Mouse (Mus musculus): ENCODE data around the gene Cd300ld5.
A peak's percentile ranks its signal among the peaks of the same experiment; 100 is the strongest.
"Not testable (repeated sequence)": the region's sequence is repeated elsewhere in the genome, so short reads cannot be mapped to it uniquely, and the experiment has no call there.

Gene Cd300ld5

DNA sequence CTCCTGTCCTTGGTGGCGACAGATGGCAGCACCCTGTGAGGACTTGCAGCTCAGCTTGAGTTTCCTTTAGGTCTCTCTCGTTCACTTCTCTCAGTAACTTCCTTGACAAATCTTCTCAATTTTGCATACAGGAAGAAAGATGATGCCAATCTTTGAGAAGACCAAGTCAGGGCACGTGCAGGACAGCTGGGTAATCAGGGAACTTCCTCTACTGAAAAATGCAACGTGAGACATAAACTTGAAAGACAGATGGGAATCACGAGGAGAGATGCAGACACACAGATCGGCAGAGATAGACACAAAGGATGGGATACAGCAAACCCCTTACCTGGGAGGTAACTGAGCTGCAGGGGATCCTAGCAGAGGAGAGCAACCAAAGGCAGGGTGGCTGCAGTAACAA is at the start of gene Cd300ld5:
Cd300ld5 (minus strand) TSS at position 101 of the 400 bp plus-strand sequence.
- DNase-seq, result not testable (repeated sequence)

DNA sequence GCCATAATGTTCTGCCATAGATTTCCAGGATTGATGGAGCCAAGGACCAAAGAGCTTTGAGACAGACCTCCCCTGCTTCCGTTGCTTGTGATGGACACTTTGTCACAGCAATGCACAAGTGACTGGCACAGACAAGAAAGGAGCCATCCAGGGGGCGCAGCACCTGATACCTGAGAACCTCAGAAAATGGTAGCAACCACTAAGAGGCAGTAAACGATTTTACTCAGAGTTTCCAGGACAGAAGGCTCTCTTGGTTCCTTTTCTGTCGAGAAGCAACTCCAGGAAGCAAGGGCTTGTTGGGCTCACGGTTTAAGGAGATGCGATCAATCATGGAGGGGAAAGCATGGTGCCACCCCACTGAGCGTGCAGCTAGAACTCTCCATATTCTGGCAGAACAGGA is 48.6 kb upstream of the Cd300ld5 start:
- DNase-seq, result no peak

DNA sequence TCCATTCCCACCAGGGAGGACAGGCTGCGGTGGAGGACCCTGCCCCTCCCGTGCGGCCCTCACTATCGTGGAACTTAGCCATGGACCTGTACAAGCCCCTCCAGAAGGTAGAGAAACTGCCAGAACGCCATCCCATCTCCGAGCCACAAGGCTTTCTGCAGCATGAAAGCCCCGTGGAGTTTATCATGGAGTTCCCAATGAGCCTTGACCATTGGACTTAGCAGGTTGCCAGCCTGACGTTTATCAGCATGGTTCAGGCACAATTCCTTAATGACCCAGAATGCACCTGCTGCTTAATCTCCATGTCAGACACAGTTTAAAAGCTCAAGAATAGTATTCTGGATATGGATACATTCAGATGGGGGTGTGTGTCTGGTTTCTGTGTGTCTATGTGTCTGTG is 47.5 kb upstream of the Cd300ld5 start:
- no peak for DNase-seq

DNA sequence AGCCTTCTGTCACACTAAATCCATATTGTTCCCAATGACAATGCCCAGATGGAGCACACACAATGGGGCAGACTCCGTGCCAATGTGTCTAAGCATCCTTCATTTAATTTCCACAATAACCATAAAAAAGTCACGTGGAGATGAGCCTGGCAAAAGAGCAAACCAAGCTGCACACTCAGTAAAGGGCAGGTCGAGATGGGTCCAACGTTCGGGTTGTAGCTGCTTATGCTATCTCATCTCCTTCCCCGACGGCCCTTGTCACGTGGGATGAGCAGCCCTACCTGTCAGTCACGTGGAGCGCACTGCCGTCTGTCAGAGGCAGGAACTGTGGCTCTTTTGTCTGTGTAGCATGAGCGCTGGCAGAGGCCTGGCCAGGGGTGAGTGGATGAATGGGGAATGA is 47.0 kb upstream of the Cd300ld5 start:
- no peak for DNase-seq

DNA sequence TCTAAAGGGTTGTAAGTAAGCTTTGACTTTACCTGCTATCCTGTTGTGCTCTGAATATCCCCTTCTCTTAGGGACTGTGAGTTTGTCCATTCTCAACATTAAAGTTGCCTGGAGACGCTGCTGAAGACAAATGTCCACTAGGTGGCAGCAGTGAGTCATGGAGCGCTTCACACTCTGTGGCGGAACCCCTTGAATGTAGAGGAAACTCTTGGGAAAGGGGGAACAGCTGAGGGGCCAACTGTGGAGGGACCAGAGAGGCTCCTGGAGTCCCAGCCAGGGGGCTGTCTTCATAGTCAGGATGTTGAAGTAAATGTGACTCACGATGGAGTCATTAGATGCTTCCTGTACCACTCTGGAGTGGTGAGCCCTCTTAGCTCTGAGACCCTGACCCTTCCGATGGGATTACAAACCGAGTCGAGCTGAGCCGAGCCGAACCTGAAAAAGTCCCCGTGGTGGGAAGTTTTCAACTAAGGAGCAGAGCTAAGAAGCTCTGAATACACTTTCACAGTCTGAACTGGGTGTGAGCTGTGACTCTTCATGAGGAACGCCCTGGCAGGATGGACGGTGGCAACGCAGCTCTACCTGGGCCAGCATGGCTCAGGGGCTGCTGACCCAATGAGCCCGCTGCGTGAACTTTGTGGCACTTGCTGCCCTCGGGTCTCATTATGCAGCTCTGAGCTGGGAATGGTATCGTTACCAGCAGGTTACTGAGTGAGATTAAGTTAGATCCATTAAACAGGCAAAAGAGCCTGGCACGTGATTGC is 46.0 kb upstream of the Cd300ld5 start:
- DNase-seq, result peak; percentile 83

DNA sequence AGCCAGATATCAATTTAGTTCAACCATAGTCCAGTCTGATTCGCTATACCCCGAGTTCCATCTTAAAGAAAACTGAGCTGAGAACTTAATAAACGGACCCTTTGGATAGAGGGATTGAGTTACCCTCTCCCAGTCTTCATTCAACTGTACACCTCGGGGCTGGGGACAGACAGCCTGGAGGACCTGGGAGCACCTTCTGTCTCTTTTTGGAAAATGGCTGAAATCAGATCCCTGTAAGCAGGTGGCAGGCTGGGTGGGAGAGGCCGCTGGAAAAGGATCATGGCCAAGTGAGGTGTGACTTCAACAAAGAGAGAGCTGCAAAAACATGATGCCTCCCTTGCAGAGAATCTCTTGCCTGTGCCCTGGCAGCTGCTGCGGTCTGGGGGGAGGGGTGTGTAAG is 44.6 kb upstream of the Cd300ld5 start:
- no peak for DNase-seq

DNA sequence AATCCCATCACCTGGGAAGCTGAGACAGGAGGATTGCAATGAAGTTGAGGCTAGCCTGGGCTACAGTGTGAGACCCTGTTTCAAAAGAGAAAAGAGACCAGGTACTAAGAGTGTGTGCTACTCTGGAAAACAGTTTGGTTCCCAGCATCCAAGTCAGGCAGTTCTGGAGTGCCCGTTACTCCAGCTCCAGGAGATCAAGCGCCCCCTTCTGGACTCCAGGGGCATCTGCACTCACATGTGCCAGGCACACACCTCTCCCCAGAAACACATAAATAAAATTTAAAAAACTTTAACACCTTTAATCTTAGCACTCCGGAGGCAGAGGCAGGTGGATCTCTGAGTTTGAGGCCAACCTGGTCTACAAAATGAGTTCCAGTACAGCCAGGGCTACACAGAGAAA is 43.8 kb upstream of the Cd300ld5 start:
- no peak for DNase-seq

DNA sequence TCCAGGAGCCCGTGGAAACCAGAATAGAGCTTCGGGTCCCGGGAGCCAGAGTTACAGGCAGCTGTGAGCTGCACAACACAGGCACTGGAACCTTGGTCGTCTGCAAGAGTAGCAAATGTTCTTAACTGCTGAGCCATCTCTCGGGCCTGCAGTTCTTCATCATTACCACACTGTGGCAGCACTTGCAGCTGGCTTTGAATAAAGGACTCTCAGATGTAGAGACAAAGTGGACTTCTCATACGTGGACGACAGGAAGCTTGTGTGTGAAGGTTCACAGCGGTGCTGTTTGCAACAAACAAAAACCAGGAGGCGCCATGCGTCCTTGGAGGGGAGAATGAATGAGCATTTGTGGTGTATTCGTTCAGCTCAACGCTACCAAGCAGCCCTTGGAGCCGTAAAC is 43.3 kb upstream of the Cd300ld5 start:
- peak; percentile 55 for DNase-seq

DNA sequence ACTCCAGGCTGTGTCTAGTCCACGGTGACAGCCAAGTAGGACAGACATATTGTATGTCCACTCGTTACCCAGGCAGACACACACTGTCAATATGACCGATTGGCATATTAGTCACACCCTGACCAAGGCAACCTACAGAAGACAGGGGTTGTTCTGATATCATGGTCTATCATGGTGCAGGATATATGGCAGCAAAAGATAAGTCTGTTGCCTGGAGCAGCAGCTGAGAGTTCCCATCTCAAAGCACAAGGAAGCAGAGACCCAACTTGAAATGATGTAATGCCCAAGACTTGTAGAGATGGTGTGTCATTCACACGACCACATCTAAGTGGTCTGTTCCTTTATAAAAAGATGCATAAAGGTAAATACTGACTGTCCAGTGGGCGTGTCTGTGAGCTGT is 41.1 kb upstream of the Cd300ld5 start:
- no peak for DNase-seq

DNA sequence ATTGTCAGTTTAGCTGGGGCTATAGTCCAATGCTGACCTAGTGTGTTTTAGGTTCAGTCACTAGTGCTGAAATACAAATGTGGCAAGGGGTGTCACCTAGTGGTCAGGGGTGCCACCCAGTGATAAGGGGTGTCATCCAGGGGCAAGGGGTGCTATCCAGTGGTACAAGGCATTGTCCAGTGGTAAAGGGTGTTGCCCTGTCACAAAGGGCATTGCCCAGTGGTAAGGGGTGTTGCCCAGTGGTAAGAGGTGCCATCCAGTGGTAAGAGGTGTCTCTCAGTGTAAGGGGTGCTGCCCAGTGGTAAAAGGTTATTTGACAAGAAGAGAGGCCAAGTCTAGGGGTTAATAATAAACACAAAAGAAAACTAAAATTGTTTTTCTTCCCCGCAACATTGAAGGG is 39.9 kb upstream of the Cd300ld5 start:
- no peak for DNase-seq

DNA sequence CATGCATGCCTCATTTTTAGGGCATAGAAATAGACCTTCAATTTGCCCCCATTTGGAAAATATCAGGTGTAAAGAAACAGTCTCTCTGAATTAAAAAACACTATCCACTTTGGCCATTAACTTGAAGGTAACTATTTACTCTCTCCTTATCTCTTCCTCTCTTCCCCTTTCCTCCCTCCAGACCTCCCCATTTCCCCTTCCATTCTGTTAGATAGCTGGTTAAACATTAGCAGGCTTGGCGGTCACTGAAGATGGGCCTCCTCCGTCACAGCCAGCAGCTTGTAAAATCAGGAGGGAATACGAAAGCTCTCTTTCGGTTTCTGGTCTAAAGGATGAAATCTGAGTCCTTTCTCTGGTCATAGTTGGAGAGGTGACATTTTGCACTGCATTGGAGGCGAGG is 38.3 kb upstream of the Cd300ld5 start:
- DNase-seq, result no peak

DNA sequence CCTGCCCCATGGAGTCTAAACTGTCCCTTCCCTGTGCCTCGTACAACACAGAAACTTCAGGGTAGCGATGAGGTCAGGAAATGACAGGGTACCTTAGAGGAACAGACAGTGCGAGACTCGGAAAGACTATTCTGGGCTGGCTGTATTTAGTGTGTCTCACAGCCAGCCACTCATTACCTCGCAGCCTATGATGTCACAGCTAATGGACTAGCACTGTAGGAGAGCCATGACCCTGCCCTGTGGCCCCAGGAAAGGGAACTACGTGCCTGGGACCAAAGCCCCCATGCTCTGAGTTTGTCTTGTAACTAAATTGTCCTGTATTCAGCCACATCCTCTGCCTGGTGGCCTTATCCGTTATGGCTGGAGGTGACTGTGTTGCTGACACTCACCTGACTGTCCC is 37.8 kb upstream of the Cd300ld5 start:
- no peak for DNase-seq

DNA sequence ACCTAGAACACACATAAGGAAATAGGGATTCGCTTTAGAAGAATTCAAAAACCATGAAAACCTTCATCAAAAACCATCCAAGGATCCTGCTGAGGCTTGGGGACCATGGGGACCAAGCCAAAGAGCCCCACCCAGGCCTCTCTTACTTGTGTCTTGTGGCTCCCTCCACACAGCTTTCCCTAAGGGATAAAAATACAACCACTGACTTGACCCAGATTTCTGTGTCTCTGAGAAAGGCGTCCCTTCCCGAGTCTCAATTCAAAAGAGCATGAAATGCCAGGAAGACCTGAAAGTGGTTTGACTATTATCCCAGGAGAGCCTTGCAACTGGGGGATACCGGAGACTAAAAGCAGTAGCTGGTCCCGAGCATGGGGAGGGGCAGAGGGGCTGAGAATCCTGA is 35.4 kb upstream of the Cd300ld5 start:
- DNase-seq, result no peak

DNA sequence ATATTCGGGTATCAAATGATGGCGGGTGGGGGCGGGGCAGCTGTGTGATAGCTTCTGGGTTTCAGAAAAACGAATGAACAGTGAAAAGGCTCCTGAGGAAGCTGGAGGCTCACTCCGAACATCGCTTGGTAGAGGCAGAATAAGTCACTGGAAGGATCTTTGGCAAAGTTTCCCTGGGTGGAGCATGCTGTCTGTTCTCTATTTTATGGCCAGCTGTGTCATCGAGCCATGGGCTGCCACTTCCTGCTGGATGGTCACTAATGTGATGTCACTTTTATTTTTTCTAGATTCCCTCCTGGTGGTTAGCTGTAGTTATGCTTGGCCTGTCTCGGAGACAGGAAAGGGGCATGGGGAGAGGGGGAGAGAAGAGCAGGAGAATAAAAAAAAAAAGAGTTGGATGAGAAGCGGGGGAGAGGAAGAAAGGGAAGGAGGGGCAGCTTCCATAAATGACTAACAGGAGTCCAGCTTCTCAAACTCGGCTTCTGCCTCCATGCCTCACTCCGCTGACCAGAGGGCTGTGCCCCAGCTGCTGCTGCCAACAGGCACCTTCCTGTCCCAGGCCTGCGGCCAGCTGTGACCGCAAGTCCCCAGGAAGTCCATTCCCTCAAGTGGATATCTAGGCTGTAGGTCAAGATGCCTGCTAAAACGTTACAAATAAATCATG is 34.2 kb upstream of the Cd300ld5 start:
- DNase-seq, result no peak

DNA sequence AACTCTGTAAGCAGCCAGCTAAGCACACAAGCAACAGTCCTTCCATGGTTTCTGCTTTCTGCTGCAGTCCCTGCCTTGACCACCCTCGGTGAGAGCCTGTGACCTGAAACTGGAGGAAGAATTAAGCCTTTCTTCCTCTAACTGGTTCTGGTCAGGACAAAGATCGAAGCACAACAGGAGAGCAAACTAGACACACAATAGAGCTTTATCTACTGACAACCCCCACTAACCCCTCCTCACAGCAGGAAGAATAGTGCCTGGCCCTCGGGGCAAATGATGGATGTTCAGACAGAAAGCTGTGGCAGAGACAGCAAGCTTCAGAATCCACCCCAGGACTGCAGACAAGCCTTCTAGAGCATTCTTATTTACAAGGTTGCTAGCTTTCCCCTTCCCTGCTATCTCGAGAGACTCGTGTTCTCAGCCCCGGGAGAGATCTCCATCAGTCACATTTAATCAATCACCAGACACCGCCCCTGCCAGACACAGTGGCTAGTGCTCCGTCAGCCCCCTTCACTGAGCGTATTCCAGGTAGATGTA is 33.5 kb upstream of the Cd300ld5 start:
- DNase-seq, result no peak

DNA sequence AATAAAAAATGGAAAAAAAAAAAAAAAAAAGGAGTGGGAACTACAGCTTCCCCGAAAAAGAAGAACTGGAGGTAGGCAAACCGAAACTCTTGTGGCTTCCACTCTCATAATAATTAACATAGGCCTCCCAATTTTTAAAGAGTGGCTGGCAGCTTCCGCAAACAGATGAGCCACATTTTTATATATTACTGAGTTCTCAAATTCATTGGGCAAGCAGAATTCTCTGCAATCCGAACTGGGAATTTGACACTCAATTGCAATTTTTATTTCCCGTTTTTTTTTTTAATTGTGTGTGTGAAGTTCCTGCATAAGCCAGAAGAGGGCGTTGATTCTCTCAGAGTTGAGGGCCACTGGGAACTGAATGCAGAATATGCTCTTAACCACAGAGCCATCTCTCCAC is 29.2 kb upstream of the Cd300ld5 start:
- no peak for DNase-seq

DNA sequence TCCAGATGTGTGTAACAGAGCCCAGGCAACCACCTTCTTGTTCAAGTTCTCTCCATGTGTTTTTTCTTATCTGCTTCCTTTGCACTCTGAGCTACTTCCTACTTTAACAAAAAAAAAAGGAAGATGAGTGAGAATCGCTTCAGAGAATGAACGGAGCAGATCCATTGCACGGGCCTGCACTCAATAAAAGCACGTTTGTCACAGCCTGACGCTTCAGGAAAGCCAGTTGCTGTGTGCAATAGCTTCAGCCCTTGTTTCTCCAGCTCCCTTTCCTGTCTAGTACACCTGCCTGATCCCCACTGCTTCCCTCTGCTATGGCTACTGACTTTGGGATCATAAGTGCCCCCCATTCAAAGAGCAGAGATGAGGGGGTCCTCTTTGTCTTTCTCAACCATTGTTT is 24.5 kb upstream of the Cd300ld5 start, which contains the start of gene Cd300e:
Cd300e (minus strand) TSS at position 101 of the 400 bp plus-strand sequence.
- no peak for DNase-seq

DNA sequence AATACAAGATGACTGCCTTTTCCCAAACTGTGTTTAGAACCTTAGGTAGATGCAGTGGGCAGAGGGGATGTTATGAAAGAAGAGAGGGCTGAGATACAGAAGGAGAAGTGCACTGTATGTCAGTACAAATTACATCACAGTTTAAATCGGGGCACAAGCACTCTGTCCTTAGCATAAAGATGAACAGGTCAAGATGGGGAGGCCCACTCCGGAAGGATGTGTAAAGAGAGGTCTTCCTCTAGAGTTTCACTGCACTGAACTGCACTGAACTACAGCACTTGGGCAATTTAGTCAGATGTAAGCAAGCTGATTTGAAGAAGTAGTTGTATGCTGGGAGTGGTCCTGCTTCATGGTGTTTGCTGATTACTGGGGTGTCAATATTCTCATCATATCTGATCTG is 22.2 kb upstream of the Cd300ld5 start:
- DNase-seq, result no peak

DNA sequence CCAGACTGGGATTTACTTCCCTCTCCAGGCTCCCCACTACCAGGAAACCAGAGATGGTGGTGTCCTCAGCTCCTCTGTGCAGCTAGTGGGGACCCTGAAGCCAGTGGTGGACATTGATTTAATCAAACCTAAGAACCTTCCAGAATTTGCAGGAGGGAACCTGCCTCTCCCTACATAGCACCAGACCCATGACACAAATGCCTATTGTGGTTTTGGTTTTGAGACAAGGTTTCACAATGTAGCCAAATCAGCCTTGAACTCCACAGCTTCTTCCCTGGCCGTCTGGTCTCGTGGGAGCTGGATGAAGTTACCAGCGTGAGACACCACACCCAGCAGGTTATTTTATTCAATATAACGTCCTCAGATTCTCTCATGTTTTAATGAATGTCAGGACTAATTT is 21.1 kb upstream of the Cd300ld5 start:
- DNase-seq, result no peak

DNA sequence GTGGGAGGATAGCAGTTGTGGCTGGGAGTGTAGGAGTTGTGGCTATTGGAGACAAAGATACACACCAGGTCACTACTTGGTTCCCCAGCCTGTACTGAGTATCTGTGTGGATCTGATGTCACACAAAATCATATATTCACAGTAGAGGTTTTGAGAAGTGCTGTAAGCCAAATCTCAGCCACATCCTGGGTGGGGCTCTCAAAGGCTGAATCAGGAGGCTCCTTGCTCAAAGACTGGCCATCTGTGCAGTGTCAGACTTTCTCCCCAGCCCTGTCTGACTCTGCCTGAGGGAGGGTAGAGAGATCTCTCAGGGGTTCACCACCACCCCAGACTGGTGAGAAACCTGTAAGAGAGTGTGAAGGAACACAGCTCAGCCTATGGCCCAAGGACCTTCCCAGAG is 17.0 kb upstream of the Cd300ld5 start:
- DNase-seq, result no peak

DNA sequence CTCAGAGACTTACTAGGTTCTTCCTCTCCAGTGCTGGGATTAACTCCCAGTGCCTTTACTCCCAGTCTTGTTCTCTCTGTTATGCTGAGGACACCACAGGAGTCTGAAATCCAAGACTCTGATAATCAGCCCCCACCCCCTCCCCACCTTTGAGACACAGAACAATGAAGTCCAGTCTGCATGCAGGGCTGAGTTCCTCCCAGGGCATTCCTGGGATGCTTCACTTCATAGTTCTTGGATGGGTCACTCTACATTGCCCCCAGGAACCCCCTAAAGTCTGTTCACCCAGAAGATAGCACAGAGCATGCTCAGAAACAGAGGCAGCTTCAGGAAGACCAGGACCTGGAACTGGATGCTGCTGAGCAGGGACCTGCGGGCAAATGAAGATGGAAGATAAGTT is 15.4 kb upstream of the Cd300ld5 start:
- no peak for DNase-seq

DNA sequence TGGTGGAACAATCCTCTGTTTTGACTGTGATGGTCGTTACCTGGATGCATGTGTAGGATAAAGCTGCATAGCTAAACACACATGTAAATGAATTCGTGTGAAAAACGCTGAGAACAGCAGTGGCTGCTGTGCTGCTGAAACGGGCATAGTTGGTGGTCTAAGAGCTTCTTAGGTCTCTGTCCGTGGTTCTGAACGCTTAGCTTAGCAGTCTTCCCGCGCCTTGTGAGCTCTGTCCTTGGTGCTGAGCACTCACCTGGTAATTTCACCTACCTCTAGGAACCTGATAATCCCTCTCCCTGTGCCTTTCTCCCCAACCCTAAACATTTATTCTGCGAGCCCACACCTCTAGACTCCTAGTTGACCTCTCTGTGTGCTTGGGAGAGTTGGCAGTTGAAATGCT is 14.6 kb upstream of the Cd300ld5 start:
- DNase-seq, result peak; percentile 76

DNA sequence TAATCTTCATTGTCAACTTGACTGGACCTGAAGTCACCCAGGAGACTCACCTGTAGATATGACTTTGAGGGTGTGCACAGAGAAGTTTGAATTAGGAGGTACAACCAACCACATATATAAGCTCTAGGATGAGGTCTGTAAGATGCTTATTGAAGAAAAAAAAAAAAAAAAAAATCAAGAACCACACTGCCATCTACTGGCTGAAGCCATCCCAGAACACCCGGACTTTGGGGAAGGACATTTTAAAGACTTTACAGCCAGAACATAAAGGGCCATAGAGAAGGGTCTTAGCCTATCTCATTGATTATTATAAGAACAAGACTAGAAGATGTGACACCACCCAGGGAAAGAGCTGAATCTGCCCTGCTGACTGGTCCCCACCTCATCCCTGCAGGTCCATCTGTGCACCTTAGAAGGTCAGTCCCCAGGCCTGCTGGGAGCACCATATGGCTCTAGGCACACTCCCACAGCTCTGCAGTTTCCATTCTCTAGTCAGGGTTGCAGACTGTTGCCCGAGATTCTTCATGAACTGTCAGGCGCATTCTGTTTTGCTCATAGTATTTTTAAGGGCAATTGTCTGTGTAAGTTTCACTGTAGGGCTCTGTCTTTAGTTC is 11.8 kb upstream of the Cd300ld5 start:
- DNase-seq, result no peak

DNA sequence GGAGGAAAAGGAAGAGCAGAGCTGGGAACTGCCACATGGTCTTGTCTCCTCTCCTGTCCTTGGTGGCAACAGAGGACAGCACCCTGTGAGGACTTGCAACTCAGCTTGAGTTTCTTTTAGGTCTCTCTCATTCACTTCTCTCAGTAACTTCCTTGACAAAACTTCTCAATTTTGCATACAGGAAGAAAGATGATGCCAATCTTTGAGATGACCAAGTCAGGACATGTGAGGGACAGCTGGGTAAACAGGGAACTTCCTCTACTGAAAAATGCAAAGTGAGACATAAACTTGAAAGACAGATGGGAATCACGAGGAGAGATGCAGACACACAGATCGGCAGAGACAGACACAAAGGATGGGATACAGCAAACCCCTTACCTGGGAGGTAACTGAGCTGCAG is 10.7 kb upstream of the Cd300ld5 start, which contains the start of gene Cd300ld3:
Cd300ld3 (minus strand) TSS at position 151 of the 400 bp plus-strand sequence.
- DNase-seq, result no peak

Measured in thymus, postnatal 4 days (tissue).